Mouse (Mus musculus): Measurements from ENCODE around the gene Adamtsl1.

Gene Adamtsl1

DNA sequence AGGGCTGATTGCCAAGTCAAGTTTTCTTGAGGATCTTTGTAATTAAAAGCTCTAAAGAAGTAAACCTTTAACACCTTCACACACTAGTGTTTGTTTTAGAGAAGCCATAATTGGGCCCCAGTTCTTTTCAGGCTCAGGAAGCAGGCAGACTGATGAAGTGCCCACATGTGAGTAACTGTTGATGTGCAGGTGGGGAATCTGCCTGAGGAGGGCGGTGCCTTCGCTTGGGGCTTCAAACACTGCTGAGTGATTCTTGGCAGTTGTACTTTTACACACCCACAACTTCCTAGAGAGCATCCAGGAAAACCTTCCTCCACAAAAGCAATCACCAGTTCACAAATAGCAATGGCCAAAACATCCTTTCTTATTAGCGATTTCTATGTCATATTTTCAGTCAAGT, 719.2 kb downstream of the Adamtsl1 start:
- DNase-seq, result no peak

GRCm38 (mm10) chr4:86241854-86242424, 728.0 kb downstream of the Adamtsl1 start:
- DNase-seq, result no peak

DNA sequence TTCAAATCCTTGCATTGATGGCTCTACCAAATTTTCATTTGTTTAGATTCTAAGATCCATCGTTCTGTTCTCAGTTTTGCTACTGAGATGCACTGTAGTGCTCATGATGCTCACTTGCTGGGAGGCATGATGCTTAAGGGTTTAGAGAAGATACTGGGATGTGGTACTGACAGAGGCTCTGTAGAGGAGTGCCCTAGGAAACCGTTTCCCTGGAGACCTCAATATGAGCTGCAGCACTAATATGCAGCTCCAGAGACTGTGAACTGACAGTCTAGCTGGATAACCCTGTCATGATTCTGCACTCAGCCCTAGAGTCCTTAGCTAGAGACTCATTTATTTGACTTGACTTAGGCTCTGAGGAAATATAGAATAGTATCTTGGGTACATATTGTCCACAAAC, 756.1 kb downstream of the Adamtsl1 start:
- DNase-seq, result no peak

DNA sequence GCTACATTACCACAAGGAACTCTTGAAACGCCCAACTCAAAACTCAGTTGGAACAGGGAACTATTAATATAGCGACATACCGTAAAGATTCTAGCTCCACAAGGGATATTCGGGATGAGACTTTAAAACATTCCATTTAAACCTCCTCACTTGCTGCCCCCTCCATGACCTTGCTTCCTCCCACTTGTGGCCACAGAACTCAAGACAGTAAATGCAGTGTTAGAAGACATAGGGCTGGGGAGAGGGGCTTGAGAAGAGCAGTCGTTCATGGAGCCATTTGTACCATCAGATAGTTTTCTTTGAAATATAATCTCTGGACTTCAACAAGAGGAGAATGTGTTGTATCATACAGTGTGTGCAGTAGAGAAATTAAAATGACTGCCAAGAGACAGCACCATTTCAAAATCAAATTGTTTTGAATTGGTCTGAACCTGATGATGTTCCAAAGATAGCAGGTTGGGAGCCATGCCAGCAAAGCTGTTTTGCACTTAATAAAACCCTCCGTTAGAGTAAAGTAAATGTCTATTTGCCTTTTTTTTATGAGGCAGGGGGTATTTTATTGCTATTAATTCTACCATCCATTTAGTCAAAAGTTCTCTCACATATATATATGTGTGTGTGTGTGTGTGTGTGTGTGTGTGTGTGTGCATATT, 759.9 kb downstream of the Adamtsl1 start:
- DNase-seq, result peak; percentile 11

GRCm38 (mm10) chr4:86274663-86275062, 760.7 kb downstream of the Adamtsl1 start:
- no peak for DNase-seq

DNA sequence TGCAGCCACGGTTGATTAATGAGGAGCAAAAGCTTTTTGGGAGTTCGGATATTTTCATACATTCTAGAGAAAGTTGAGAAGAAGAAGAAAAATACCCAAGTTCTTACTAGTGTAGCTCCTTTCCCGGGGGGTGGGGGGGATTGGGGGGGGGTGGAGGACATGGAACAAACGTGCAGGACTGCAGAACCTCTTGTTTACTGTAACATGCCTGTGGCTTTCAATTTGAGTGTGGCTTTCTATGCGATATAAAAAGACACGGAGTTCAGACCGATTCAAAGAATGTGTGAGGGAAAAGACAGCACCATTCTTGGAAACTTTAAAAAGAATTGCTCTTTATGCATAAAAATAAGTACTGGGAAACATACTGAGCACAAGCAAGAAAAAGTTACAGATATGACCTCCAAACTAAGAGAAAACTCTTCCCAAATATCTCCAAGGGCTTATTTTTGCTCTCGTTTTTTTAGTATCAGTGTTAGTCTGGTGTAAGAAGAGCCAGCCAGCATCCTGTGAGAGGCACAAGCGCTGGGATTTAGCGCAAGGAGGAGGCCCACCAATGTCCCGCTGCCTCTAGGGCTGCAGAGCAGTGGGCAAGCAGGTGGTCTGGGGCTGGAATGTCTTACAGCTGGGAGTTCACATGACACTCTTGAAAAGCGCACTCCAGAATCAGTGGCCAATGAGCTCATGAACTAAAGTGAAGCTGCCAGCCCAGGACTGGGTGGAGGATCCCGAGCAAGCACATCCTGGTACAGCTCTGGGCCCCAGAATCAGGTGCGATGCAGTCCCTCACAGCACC, 762.2 kb downstream of the Adamtsl1 start:
- peak; percentile 4 for DNase-seq

GRCm38 (mm10) chr4:86278546-86278945, 764.6 kb downstream of the Adamtsl1 start:
- DNase-seq, result no peak

DNA sequence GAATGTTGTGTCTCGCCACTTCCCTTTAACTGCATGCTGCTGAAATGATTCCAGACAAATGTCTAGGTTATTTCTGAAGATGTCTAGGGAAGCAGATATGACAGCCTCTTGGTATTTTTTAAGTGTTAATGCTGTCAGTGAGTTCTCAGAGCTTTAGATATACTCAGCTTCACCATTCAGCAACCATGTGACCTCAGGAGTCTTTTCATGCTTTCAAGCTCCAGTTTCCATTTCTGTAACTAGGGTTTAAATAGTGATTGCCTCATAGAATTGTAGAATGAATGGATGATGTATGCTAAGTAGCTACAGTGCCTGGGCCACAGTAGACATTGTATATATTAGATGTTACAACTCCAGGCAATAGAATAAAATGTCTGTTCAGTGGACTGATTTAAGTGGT, 772.6 kb downstream of the Adamtsl1 start:
- DNase-seq, result no peak

DNA sequence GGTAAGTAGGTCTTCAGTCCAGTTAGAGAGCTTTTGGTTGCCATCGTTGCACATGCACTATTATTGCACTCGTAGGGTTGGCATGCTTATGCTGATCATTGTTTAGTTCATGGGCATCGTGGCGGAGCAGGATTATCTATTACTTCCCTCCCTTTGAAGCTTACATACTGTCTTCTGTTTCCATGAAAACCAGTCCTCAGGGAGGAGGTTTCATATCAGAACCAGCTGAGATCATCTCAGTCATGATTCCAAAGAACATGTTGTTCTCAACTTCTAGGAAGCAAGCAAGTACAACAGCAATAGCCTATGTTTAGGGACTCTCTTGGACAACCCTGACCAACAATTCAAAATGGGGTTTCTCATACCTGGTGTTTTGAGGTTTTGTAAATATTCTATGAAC, 774.3 kb downstream of the Adamtsl1 start:
- DNase-seq, result no peak

DNA sequence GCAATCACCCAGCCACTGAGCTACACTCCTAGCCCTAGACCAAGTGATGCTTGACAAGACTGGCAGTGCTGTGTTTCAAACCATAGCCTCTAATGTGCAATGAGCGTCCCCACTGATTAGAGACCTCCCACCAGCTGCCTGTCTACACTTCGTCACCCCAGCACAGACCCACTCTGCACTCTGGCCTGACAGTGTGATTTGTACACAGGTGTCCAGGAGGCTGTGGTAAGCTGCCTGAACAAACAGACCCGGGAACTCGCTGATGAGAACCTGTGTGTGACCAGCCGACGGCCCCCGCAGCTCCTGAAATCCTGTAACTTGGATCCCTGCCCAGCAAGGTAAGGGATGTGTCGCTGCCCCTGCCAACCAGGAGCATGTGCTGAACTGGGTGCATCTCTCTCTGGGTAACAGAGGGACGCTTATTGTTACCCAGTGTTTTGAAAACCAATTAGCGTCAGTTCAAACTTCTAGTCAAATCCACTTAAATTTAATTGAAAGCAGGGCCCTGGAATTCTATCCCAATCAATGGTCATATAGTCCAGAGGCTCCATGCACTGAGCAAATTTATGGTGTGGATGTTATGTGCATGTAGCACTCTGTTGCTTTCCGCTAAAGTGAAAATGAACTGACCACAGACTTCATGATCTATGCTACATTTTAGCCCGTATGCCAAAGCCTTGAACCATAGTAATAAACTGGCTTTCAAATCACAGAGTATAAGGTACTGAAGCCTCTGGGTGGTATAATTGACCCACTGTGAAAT, 775.7 kb downstream of the Adamtsl1 start:
- DNase-seq, result no peak

GRCm38 (mm10) chr4:86294828-86295251, 780.9 kb downstream of the Adamtsl1 start:
- DNase-seq, result peak; percentile 25

- no peak for DNase-seq
Measured at GRCm38 (mm10) chr4:86301469-86301868, 787.5 kb downstream of the Adamtsl1 start.

GRCm38 (mm10) chr4:86302095-86302494, 788.1 kb downstream of the Adamtsl1 start:
- DNase-seq, result no peak

- DNase-seq, result no peak
Measured at GRCm38 (mm10) chr4:86306753-86307152, 792.8 kb downstream of the Adamtsl1 start.

- DNase-seq, result no peak
Measured at GRCm38 (mm10) chr4:86309178-86309577, 795.2 kb downstream of the Adamtsl1 start.

GRCm38 (mm10) chr4:86310806-86311730, 797.1 kb downstream of the Adamtsl1 start:
- DNase-seq, result peak; percentile 27

GRCm38 (mm10) chr4:86312366-86312765, 798.4 kb downstream of the Adamtsl1 start:
- peak; percentile 28 for DNase-seq

- peak; percentile 78 for DNase-seq
Measured at GRCm38 (mm10) chr4:86314442-86314841, 800.5 kb downstream of the Adamtsl1 start.

- DNase-seq, result no peak
Measured at GRCm38 (mm10) chr4:86315122-86315521, 801.1 kb downstream of the Adamtsl1 start.

- DNase-seq, result no peak
Measured at GRCm38 (mm10) chr4:86317916-86318542, 804.1 kb downstream of the Adamtsl1 start.

GRCm38 (mm10) chr4:86325411-86325810, 811.4 kb downstream of the Adamtsl1 start:
- no peak for DNase-seq

DNA sequence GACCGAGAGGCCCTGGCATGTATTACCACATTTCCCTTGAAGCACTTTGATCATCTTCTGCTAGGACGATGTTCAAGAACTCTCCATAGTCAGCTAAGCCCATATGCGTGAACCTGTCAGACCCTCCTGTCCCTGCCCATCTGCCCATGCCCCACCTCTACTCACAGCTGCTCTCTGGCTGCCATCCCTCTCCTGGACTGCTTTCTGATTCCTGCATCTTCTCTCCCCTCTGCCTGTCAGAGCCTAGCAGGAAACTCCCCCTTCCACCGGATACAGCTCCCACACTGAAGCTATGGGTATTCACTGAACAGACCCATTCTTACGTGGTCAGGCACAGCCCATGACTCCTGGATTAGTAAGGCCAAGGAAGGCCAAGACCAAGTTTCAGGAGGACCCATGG, 812.0 kb downstream of the Adamtsl1 start:
- DNase-seq, result no peak

Measured in lung, postnatal 10 days (tissue).